Mouse (Mus musculus) olfactory bulb, adult 2 months (tissue): Measurements from ENCODE around the gene Adam17.

ENCODE experiments used
- CTCF ChIP-seq: fragments of 200-500 bp; IDR thresholded peaks from 2 replicates; pipeline ENCODE4 v1.5.1; 2012; ENCODE audit warnings: low read depth, mild to moderate bottlenecking, low read length, moderate library complexity; ENCODE audit not compliant: insufficient read depth
- POLR2A ChIP-seq: fragments of 200-500 bp; IDR thresholded peaks from 2 replicates; pipeline ENCODE4 v1.6.1; 2012; ENCODE audit warnings: mild to moderate bottlenecking, low read depth, low read length, moderate library complexity; ENCODE audit not compliant: insufficient read depth

DNA sequence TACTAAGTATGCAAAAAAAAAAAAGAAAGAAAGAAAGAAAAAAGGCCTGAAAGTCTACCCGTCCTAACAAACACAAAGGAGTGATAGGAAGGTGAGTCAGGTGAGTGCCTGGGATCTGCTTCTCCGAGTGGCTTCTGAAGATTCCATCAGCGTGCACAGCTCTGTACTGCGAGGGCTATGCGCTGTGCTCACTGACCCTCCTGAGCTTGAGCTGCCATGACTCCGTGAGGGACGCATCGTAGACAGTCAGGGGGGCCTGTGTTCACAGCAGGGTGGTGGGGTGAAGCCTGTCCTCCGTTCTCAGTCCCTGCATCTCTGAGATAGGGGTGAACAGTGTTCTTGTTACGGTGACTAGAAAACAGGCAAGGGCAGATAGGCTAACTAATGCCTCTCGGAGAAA, 74.6 kb downstream of the Adam17 start:
- no peak for TF ChIP-seq CTCF
- no peak for TF ChIP-seq POLR2A
